Mouse (Mus musculus) gastrocnemius, adult 2 months (tissue): Measurements from ENCODE around the gene Thop1. TPM values are rescaled to one million over a fixed set of nuclear protein-coding genes. Genes with fewer than 3 reads are reported as not detected.
A peak's percentile ranks its signal among the peaks of the same experiment; 100 is the strongest.

Experiments used
- DNase-seq: peaks from one replicate; pipeline ENCODE4 v3.0.0; 2022
- H3K27ac ChIP-seq: fragments of 200-600 bp; 2 replicates; pipeline ENCODE4 v1.8.1; 2022; ENCODE audit warnings: mild to moderate bottlenecking
- H3K4me3 ChIP-seq: fragments of 200-600 bp; 2 replicates; pipeline ENCODE4 v1.8.1; 2022; ENCODE audit warnings: mild to moderate bottlenecking, moderate library complexity
- CTCF ChIP-seq: fragments of 200-600 bp; IDR thresholded peaks from 2 replicates; pipeline ENCODE4 v1.8.1; 2022; ENCODE audit warnings: antibody characterized with exemption, mild to moderate bottlenecking, moderate library complexity
- intact Hi-C: fragments of 180-260 bp; cut with DNase I; formaldehyde crosslinking; loops from one replicate; pipeline ENCODE4 v1.15.1; 2025
- long read RNA-seq, 2 experiments: library from polyadenylated mRNA; stranded (forward); transcript quantifications; one replicate each; pipeline ENCODE4 v2.0.0; 2021
- total RNA-seq, 2 experiments: library from RNA; stranded (reverse); gene quantifications; 2 replicates each; pipeline ENCODE4 v1.2.3; 2021

Gene Thop1
- 10 to 100 TPM; 25.1 to 25.9 TPM for total RNA-seq
- long read RNA-seq, experiment 1, transcript Thop1-201 (13 exons, 2,832 nt) = major isoform, 44 of 56 reads
- long read RNA-seq, experiment 1, partial matches to known transcripts = 5 of 56 reads
- long read RNA-seq, experiment 1, other reads (novel, unspliced or antisense) = 7 of 56 reads
- long read RNA-seq, experiment 2, transcript Thop1-201 (13 exons, 2,832 nt) = major isoform, 58 of 75 reads
- long read RNA-seq, experiment 2, partial matches to known transcripts = 9 of 75 reads
- long read RNA-seq, experiment 2, other reads (novel, unspliced or antisense) = 8 of 75 reads

- intact Hi-C loops = no loop called here
- peak; percentile 99 for DNase-seq
Measured at GRCm38 (mm10) chr10:81069836-81070235, at the start of gene Thop1. TSS of gene Thop1 (plus strand) at chr10:81070035.

DNA sequence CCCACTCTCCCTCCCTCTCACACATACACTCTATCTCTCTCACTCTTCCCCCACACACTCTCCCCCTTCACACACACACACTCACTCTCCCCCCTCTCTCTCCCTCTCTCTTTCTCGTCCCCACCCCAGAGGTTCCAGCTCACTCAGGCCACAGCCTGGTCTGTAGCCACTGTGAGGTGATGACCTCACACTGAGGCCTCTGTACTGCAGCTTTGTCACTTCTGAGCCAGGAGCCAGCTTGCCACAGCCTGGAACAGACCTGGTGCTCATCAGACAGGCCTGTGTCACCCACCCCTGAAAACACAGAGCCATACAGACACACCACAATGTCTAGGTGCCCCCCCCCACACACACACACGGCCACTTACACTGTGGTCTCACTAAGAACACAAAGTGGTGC, 49.6 kb upstream of the Thop1 start:
- Histone ChIP-seq H3K27ac (no peak overlapping the region), H3K4me3 (no peak overlapping the region)
- intact Hi-C loops = no loop called here
- no peak for DNase-seq
- TF ChIP-seq CTCF = no peak

More at GRCm38 (mm10) chr10:81069836-81070235, at the start of gene Thop1:
- H3K27ac ChIP-seq = peak within 1 kb of the TSS; percentile 93
- no peak for TF ChIP-seq CTCF
- H3K4me3 ChIP-seq = peak within 1 kb of the TSS; percentile 94

GRCm38 (mm10) chr10:81021547-81022110, 48.2 kb upstream of the Thop1 start:
- TF ChIP-seq CTCF = no peak
- intact Hi-C loops = no loop called here
- no peak for DNase-seq
- no peak overlapping the region for H3K27ac ChIP-seq
- peak overlapping the region; percentile 21; the same call in 1 of the 2 replicates for H3K4me3 ChIP-seq

DNA sequence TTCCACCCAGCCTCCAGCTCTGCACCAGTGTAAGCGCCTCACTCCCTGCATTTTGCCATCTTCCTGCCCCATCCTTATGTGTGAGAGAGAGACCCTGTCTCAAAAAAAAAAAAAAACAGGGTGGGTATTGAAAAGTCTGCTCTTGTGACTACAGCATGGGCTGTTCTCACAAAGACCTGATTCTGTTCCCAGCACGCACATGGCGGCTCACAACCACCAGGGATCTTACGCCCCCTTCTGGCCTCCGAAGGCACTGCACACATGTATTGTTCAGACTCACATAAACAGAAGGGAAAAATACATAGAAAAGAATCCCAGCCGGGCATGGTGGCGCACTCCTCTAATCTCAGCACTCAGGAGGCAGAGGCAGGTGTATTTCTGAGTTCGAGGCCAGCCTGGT, 47.1 kb upstream of the Thop1 start:
- H3K27ac ChIP-seq = no peak overlapping the region
- DNase-seq = no peak
- intact Hi-C loops = no loop called here
- H3K4me3 ChIP-seq = no peak overlapping the region
- TF ChIP-seq CTCF = peak; percentile 20; the same call in 1 of the 2 replicates

DNA sequence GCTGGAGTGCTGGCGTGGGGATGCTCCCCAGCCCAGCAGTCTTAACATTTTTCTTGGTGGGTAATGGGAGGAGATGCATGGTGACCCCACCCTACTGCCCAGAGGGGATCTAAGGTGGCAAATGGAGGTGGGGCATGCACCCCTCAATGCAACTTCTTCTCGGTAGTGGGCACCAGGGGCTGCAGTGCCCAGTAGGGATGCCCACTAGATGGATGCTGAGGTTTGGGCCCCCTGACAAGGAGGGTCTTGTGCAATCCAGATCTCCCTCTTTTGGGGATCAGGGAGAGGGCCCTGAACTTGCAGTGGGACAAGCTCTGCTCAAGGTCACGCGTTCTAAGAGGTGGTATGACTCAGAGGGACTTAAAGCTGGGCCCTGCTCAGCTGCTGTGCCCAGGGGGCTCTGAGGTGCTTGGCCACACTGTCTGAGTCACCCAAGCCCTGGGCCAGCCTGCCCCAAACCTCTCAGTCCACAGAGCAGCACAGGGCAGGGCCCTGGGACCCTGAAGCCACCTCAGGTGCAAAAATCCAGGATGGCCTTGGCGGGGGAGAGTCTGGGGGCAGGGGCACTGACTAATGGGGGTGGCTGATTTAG, 45.4 kb upstream of the Thop1 start:
- H3K4me3 ChIP-seq = no peak overlapping the region
- TF ChIP-seq CTCF = no peak
- intact Hi-C loops = no loop called here
- no peak for DNase-seq
- H3K27ac ChIP-seq = no peak overlapping the region

DNA sequence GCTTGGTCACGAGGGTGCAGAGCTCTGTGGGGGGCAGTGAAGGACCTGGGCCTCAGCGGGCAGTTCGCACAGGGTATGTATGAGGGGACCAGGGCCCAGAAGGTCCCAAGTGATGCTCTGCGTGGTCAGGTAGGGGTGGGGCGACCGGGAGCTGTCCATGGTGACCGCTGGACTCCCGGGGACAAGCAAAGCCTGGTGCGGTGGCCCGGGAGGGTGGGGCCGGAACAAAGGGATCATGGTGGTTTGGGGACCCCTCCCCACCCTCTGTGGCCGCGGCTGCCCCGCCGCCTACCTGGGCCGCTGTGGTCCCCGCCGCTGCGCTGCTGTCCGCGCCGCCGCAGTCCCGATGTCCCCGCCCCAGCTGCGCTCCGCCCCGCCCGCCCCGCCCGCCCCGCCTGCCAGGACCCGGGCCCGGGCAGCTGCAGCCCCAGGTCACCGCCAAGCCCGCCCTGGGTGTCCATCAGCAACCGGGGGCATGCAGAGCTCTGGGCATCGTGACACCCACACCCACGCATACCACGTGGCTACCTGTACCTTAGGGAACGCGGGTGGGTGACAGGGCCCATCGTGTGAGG, 44.7 kb upstream of the Thop1 start:
- H3K4me3 ChIP-seq = peak overlapping the region; percentile 55
- H3K27ac ChIP-seq = no peak overlapping the region
- TF ChIP-seq CTCF = no peak
- DNase-seq = no peak
- intact Hi-C loops = no loop called here

- intact Hi-C loops = no loop called here
- Histone ChIP-seq H3K27ac (no peak within 1 kb of the TSS), H3K4me3 (peak within 1 kb of the TSS; percentile 55)
- TF ChIP-seq CTCF = no peak
- no peak for DNase-seq
Measured at GRCm38 (mm10) chr10:81025639-81026275, 44.1 kb upstream of the Thop1 start, which contains the start of gene Diras1. TSS of gene Diras1 (minus strand) at chr10:81025662.

DNA sequence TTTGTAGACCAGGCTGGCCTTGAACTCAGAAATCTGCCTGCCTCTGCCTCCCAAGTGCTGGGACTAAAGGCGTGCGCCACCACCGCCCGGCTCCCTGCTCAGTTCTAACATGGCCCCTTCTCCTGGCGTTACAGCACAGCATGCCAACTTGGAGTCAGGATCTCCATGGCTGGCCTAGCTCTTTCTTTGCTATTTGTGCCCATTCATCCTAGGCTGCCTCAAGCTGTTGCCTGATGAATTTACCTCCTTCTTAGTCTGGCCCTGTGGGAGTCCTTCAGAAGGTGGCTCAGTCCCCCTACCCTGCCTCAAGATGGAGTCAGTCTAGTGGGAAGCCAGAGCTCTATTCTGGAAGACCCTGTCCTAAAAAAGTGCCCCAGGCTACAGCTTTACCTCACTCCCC, 43.0 kb upstream of the Thop1 start:
- TF ChIP-seq CTCF = no peak
- Histone ChIP-seq H3K4me3 (no peak overlapping the region), H3K27ac (peak overlapping the region; percentile 87)
- intact Hi-C loops = no loop called here
- no peak for DNase-seq

DNA sequence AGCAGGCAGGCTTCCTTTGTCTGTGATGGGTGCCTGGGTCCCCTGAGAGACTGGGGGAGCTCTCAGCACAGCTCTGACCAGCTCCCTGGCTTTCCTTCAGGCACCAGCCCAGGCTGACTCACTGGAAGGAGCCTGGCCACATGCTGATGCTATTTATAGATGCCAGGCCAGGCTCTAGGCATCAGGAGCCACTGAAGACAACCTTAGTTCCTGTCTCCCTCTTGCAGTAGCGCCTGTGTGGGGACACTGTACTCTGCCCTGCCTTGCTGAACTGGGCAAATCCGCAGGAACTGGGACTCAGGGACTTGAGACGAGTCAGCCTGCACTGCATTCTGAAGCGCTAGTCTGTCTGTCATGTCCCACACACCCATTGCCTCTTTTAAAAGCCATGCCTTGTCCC, 42.5 kb upstream of the Thop1 start:
- peak; percentile 82 for DNase-seq
- H3K4me3 ChIP-seq = no peak overlapping the region
- no peak for TF ChIP-seq CTCF
- peak overlapping the region; percentile 87 for H3K27ac ChIP-seq
- intact Hi-C loops = no loop called here

GRCm38 (mm10) chr10:81028219-81028618, 41.6 kb upstream of the Thop1 start:
- intact Hi-C loops = no loop called here
- no peak overlapping the region; the same call in 1 of the 2 replicates for H3K27ac ChIP-seq
- TF ChIP-seq CTCF = no peak
- no peak overlapping the region for H3K4me3 ChIP-seq
- DNase-seq = no peak

DNA sequence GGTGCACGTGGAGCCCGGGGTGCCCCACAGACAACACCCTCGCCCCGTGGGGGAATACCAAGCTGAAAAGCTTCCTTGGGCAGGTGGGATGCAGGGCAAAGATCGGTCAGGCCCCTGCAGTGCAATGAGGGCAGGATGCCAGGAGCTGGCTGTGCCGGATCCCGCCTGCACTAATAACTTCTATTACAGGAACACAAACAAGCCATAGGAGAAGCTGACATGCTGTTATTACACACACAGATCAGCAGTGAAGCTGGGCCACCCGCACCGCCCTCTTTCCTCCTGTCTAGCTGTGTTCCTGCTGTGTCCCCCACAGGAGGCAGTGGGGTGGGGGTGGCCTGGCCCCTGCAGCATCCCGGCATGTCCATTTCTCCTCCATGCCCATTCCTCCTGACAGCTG, 40.8 kb upstream of the Thop1 start:
- no peak overlapping the region for H3K4me3 ChIP-seq
- no peak overlapping the region for H3K27ac ChIP-seq
- intact Hi-C loops = no loop called here
- TF ChIP-seq CTCF = no peak
- no peak for DNase-seq

DNA sequence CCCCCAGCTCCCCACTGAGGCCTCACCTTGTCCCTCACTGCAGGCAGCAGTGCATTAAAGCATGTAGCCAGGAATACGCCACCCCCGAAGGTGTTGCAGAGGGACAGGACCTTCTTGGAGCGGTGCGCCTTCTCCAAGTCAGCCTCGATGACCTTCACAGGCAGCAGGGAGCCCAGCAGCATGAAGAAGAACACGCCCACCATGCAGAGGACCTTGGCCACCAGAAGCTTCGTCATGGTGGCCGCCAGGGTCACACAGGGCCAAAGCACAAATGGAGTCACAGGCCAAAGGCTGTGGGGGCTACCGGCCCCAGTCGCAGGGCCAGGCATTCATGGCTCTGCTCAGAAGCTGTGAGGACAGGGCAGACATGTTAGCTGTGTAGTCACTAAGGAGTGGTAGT, 36.2 kb upstream of the Thop1 start:
- Histone ChIP-seq H3K27ac (no peak overlapping the region), H3K4me3 (no peak overlapping the region)
- no peak for TF ChIP-seq CTCF
- intact Hi-C loops = no loop called here
- DNase-seq = no peak

GRCm38 (mm10) chr10:81036251-81036650, 33.6 kb upstream of the Thop1 start:
- no peak overlapping the region for H3K27ac ChIP-seq
- H3K4me3 ChIP-seq = no peak overlapping the region
- TF ChIP-seq CTCF = peak; percentile 44

More at GRCm38 (mm10) chr10:81036251-81036650, 33.6 kb upstream of the Thop1 start:
- DNase-seq = no peak
- intact Hi-C loops = loop anchor here (2.0 kb wide), 1 partner anchor 19 kb away; no protein-coding TSS in a partner anchor
